Mouse (Mus musculus) midbrain, embryonic 14.5 days (tissue): ENCODE data around the gene Cyb5rl. TPM values are rescaled to one million over a fixed set of nuclear protein-coding genes. Genes with fewer than 3 reads are reported as not detected.

Experiments used
- ATAC-seq: fragments of 200-750 bp; cut with Nextera tagmentation; 2 replicates; pipeline ENCODE4 v1.8.0; 2017; ENCODE audit warnings: moderate number of reproducible peaks, moderate library complexity; ENCODE audit not compliant: low FRiP score, low TSS enrichment
- DNase-seq: peaks from one replicate; pipeline ENCODE4 v3.0.0-alpha.2; 2015
- H3K27ac ChIP-seq: fragments of 300-500 bp; sonication (generic); replicated peaks from 2 replicates; pipeline ENCODE4 v1.5.1; 2014; ENCODE audit warnings: mild to moderate bottlenecking, low read depth, low read length, moderate library complexity
- H3K27me3 ChIP-seq: fragments of 300-500 bp; sonication (generic); 2 replicates; pipeline ENCODE4 v1.6.1; 2014; ENCODE audit warnings: low read length, control low read depth, mixed read lengths; ENCODE audit not compliant: control insufficient read depth, insufficient read depth
- H3K36me3 ChIP-seq: fragments of 300-500 bp; sonication (generic); 2 replicates; pipeline ENCODE4 v1.6.1; 2014; ENCODE audit warnings: low read length, control low read depth; ENCODE audit not compliant: control insufficient read depth, insufficient read depth
- H3K4me1 ChIP-seq: fragments of 300-500 bp; sonication (generic); 2 replicates; pipeline ENCODE4 v1.6.1; 2014; ENCODE audit warnings: mild to moderate bottlenecking, antibody characterized with exemption, low read length, control low read depth; ENCODE audit not compliant: control insufficient read depth, insufficient read depth
- H3K4me2 ChIP-seq: fragments of 300-500 bp; sonication (generic); 2 replicates; pipeline ENCODE4 v1.6.1; 2014; ENCODE audit warnings: mild to moderate bottlenecking, low read length, moderate library complexity
- H3K4me3 ChIP-seq: fragments of 300-500 bp; sonication (generic); replicated peaks from 2 replicates; pipeline ENCODE4 v1.5.1; 2014; ENCODE audit warnings: low read depth, low read length
- H3K9ac ChIP-seq: fragments of 300-500 bp; sonication (generic); replicated peaks from 2 replicates; pipeline ENCODE4 v1.6.1; 2014; ENCODE audit warnings: mild to moderate bottlenecking, low read length, moderate library complexity
- H3K9me3 ChIP-seq: fragments of 300-500 bp; sonication (generic); 2 replicates; pipeline ENCODE4 v1.6.1; 2016; ENCODE audit warnings: low read length, control low read depth, mixed read lengths; ENCODE audit not compliant: control insufficient read depth
- WGBS: fragments of 180-500 bp; shearing (Covaris S2); extraction: QIAGEN DNeasy Blood & Tissue Kit; methylation state at CpG from one replicate; pipeline ENCODE4 v1.1.7; 2014; 5-methylcytosine and 5-hydroxymethylcytosine counted together
- polyA plus RNA-seq: library from polyadenylated mRNA; unstranded; fragments of >200 nt; fragmentation: Nextera tagmentation; extraction: Ambion mirVana; gene quantifications from 2 replicates; pipeline ENCODE4 v1.2.1, GENCODE M21; 2014

Gene Cyb5rl
- polyA plus RNA-seq, 1 experiment from 2014 or later: 5.2 TPM

DNA sequence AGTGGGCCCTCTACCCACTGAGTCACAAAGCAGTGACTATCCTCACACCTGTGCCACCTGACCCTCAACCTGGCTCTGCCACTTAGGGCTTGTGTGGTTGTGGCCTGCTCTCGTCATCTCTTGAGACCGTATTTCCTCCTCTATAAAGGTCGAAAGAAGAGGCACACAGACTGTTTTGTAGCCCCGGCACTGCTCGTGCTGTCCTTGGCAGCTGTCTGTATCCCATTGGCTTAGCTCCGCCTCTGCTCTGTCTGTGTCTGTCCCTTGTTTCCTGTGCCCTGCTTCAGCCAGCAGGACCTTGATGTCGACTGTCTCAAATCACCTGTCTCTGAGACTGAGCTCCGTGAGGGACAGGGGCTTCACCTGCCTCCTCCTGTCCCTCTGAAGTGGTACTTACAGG, 40.3 kb upstream of the Cyb5rl start:
- Histone ChIP-seq H3K4me3 (no peak overlapping the region), H3K27me3 (no peaks in the 10 kb centered on the region), H3K27ac (0 out of 2 replicates have a peak overlapping the region, but pooled peaks have one; percentile 38), H3K9me3 (no peaks in the 10 kb centered on the region), H3K9ac (no peak overlapping the region), H3K36me3 (peaks cover 30% of the 10 kb centered on the region), H3K4me1 (peaks cover 14% of the 10 kb centered on the region; the same call in 1 of the 2 replicates), H3K4me2 (no peak overlapping the region)
- ATAC-seq (no peak), DNase-seq (no peak)
- 64% methylated on average over 8 of the region's 8 CpGs for WGBS

DNA sequence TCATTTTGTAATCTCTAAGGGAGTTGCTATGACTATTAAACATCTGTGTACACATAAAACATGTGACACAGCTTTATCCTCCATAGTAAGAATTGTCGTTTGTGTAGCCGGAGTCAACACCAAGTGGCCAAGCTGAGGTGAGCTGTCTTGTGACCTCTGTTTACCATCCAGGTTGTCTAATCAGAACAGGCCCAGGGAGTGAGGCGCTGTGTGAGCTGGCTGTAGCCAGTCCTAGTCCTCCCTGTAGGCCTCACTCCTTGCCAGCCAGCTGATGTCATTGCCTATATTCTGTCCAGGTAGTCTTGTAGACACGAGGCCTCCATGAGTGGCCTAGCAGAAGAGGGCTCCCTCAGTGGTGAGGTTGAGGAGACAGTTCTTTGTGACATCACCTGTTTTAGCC, 31.1 kb upstream of the Cyb5rl start:
- WGBS: 89% methylated on average over 4 of the region's 4 CpGs
- no peaks in the 10 kb centered on the region for H3K27me3 ChIP-seq
- H3K4me3 ChIP-seq: no peak overlapping the region
- H3K4me2 ChIP-seq: no peak overlapping the region
- no peak for DNase-seq
- H3K27ac ChIP-seq: no peak overlapping the region
- no peaks in the 10 kb centered on the region for H3K9me3 ChIP-seq
- H3K4me1 ChIP-seq: no peaks in the 10 kb centered on the region; the same call in 1 of the 2 replicates
- H3K36me3 ChIP-seq: peaks cover 93% of the 10 kb centered on the region
- no peak for ATAC-seq
- no peak overlapping the region for H3K9ac ChIP-seq

GRCm38 (mm10) chr4:107036985-107037384, 29.8 kb upstream of the Cyb5rl start:
- Histone ChIP-seq H3K9ac (no peak overlapping the region), H3K9me3 (no peaks in the 10 kb centered on the region), H3K27me3 (no peaks in the 10 kb centered on the region), H3K4me2 (no peak overlapping the region), H3K4me3 (no peak overlapping the region), H3K27ac (no peak overlapping the region), H3K4me1 (no peaks in the 10 kb centered on the region; the same call in 1 of the 2 replicates), H3K36me3 (peaks cover 93% of the 10 kb centered on the region)
- no peak for DNase-seq
- WGBS: 94% methylated on average over 2 of the region's 2 CpGs
- ATAC-seq: no peak

DNA sequence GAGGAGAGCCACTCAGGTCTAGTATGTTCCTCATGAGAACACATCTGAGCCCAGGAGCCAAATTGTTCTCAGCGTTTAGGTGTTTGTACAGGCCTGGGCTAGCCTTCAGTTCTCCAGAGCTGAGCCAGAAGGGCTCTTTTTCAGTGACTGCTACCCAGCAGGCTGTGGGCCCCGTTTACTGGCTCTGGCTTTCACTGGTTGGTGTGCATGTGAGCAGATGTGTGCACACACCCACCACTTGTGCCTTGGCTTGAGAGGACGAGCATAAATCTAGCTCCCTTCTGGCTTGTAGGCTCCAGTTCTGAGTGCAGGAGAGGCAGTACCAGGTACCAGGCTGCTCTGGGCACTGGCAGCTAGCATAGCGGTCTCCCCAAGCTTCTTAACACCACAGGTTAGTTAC, 28.5 kb upstream of the Cyb5rl start:
- ATAC-seq (no peak), DNase-seq (no peak)
- H3K9ac ChIP-seq: no peak overlapping the region; the same call in 1 of the 2 replicates
- H3K36me3 ChIP-seq: peaks cover 93% of the 10 kb centered on the region
- peak overlapping the region; percentile 16; the same call in 1 of the 2 replicates for H3K27ac ChIP-seq
- no peaks in the 10 kb centered on the region for H3K27me3 ChIP-seq
- H3K4me3 ChIP-seq: no peak overlapping the region
- no peak overlapping the region for H3K4me2 ChIP-seq
- WGBS: 89% methylated on average over 4 of the region's 4 CpGs
- H3K4me1 ChIP-seq: no peaks in the 10 kb centered on the region; the same call in 1 of the 2 replicates
- no peaks in the 10 kb centered on the region for H3K9me3 ChIP-seq

GRCm38 (mm10) chr4:107039270-107039669, 27.5 kb upstream of the Cyb5rl start:
- H3K4me1 ChIP-seq: no peaks in the 10 kb centered on the region; the same call in 1 of the 2 replicates
- 53% methylated on average over 8 of the region's 8 CpGs for WGBS
- peaks cover 93% of the 10 kb centered on the region for H3K36me3 ChIP-seq
- H3K4me3 ChIP-seq: no peak overlapping the region
- H3K9ac ChIP-seq: no peak overlapping the region
- H3K9me3 ChIP-seq: no peaks in the 10 kb centered on the region
- ATAC-seq (no peak; the same call in 1 of the 2 replicates), DNase-seq (no peak)
- no peaks in the 10 kb centered on the region for H3K27me3 ChIP-seq
- H3K4me2 ChIP-seq: no peak overlapping the region
- peak overlapping the region; percentile 71 for H3K27ac ChIP-seq

DNA sequence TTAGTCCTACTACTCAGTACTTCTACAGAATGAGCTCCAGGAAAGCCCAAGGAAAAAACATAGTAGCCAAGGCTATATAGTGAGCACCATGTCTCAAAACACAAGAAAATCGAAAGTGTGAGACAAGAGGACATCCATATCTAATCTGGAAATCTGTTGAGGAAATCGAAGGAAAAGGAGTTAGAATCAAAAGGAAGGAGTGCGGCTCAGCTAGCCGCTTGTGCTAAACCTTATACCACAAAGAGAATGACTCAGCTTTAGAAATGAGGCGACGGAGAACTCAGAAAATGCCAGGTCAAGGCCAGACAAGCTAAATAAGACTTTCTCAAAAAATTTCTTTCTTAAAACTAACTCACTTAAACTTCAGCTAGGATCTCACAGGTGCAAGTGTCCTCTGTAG, 24.5 kb upstream of the Cyb5rl start:
- ATAC-seq (no peak), DNase-seq (no peak)
- Histone ChIP-seq H3K27ac (no peak overlapping the region), H3K36me3 (peaks cover 91% of the 10 kb centered on the region), H3K4me1 (no peaks in the 10 kb centered on the region; the same call in 1 of the 2 replicates), H3K9me3 (no peaks in the 10 kb centered on the region), H3K27me3 (no peaks in the 10 kb centered on the region), H3K4me3 (no peak overlapping the region), H3K4me2 (no peak overlapping the region), H3K9ac (no peak overlapping the region)
- WGBS: 95% methylated on average over 6 of the region's 6 CpGs

GRCm38 (mm10) chr4:107045188-107045587, 21.6 kb upstream of the Cyb5rl start:
- no peaks in the 10 kb centered on the region for H3K4me1 ChIP-seq
- peaks cover 87% of the 10 kb centered on the region for H3K36me3 ChIP-seq
- H3K4me3 ChIP-seq: no peak overlapping the region
- WGBS: 97% methylated on average over 13 of the region's 13 CpGs
- H3K27ac ChIP-seq: no peak overlapping the region
- ATAC-seq: no peak
- DNase-seq: no peak
- no peaks in the 10 kb centered on the region for H3K27me3 ChIP-seq
- H3K4me2 ChIP-seq: no peak overlapping the region
- no peak overlapping the region for H3K9ac ChIP-seq
- H3K9me3 ChIP-seq: no peaks in the 10 kb centered on the region

DNA sequence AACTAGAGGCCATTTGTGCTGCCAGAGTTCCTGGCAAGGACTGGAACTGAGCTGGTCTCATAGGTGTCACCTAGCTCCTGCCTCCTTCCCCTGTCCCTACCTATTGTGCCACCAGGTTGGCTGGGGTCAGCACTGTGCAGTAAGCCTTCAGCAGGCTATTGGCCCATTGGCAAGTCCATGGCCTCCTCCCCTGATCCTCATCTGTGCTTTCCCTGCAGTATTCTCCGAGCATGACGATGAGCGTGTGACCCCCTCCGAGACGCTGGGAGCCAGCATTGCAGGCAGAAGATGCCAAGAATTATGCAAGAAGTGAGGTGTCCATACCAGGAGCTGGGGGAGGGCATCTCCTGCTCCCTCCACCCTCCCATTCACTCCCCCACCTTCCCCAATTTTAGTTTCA, 19.0 kb upstream of the Cyb5rl start:
- Histone ChIP-seq H3K9me3 (no peaks in the 10 kb centered on the region), H3K27ac (no peak overlapping the region), H3K36me3 (peaks cover 63% of the 10 kb centered on the region), H3K27me3 (no peaks in the 10 kb centered on the region), H3K4me2 (no peak overlapping the region), H3K9ac (no peak overlapping the region), H3K4me3 (no peak overlapping the region), H3K4me1 (no peaks in the 10 kb centered on the region)
- DNase-seq: no peak
- no peak for ATAC-seq
- 91% methylated on average over 5 of the region's 5 CpGs for WGBS

GRCm38 (mm10) chr4:107048568-107049162, 18.1 kb upstream of the Cyb5rl start:
- no peaks in the 10 kb centered on the region for H3K4me1 ChIP-seq
- ATAC-seq (no peak), DNase-seq (no peak)
- no peak overlapping the region for H3K4me2 ChIP-seq
- WGBS: 90% methylated on average over 11 of the region's 11 CpGs
- no peak overlapping the region for H3K4me3 ChIP-seq
- no peak overlapping the region for H3K9ac ChIP-seq
- H3K36me3 ChIP-seq: peaks cover 57% of the 10 kb centered on the region
- H3K27ac ChIP-seq: no peak overlapping the region
- H3K27me3 ChIP-seq: no peaks in the 10 kb centered on the region
- no peaks in the 10 kb centered on the region for H3K9me3 ChIP-seq
